Mouse (Mus musculus): ENCODE measurements around the gene Foxm1. TPM values are rescaled to one million over a fixed set of nuclear protein-coding genes. Genes with fewer than 3 reads are reported as not detected.

Gene Foxm1
- 26.3 and 26.4 TPM in 2 replicates for polyA plus RNA-seq (2015; fragmentation: Nextera tagmentation; extraction: Ambion mirVana)

- Histone ChIP-seq H3K4me2 (ENCODE audit: low read depth, low read length) (peak within 1 kb of the TSS; percentile 87), H3K36me3 (ENCODE audit: control insufficient read depth, insufficient read depth) (peaks cover 19% of the 10 kb centered on the region), H3K4me3 (ENCODE audit: low read length) (peak within 1 kb of the TSS; percentile 88), H3K9me3 (replicated peaks; ENCODE audit: control insufficient read depth, low read length) (no peaks in the 10 kb centered on the region), H3K27ac (ENCODE audit: low read length) (peak within 1 kb of the TSS; percentile 92), H3K4me1 (ENCODE audit: control insufficient read depth, insufficient read depth, low read length) (peaks cover 10% of the 10 kb centered on the region), H3K27me3 (ENCODE audit: control insufficient read depth, insufficient read depth, low read length) (no peaks in the 10 kb centered on the region), H3K9ac (ENCODE audit: low read length) (peak within 1 kb of the TSS; percentile 87)
- WGBS: under 1% methylated on average over 72 of the region's 76 CpGs
- peak; percentile 85 for ATAC-seq (replicated peaks; ENCODE audit: extremely low read depth, insufficient read depth, low FRiP score)
Measured at GRCm38 (mm10) chr6:128362381-128363006, at the start of gene Foxm1, which contains the start of gene Rhno1. Foxm1 (plus strand) TSS chr6:128362967. Rhno1 (minus strand) TSS chr6:128362911.

DNA sequence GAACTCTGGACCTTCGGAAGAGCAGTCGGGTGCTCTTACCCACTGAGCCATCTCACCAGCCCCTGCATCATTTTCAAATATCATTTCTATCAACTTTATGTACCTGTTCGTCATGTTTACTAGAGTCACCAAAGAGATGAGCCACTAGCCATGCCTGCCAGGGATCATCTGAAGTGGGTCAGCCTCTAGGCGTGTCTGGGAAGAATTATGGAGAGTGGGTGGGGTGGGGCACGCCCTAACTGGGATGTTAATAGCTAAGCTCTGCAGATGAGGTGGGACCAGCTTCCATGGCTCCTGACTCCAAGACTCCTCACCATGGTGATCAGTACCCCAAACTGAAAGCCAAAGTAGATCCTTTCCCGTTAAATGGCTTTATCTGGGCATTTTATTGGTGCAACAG lies 48.0 kb upstream of the Foxm1 start:
- Histone ChIP-seq H3K4me2 (ENCODE audit: low read depth, low read length) (no peak overlapping the region), H3K4me1 (ENCODE audit: control insufficient read depth, insufficient read depth, low read length) (no peaks in the 10 kb centered on the region), H3K36me3 (ENCODE audit: control insufficient read depth, insufficient read depth) (no peaks in the 10 kb centered on the region), H3K9me3 (replicated peaks; ENCODE audit: control insufficient read depth, low read length) (no peaks in the 10 kb centered on the region), H3K27me3 (ENCODE audit: control insufficient read depth, insufficient read depth, low read length) (no peaks in the 10 kb centered on the region), H3K9ac (ENCODE audit: low read length) (no peak overlapping the region), H3K4me3 (ENCODE audit: low read length) (no peak overlapping the region), H3K27ac (ENCODE audit: low read length) (no peak overlapping the region)
- 87% methylated on average over 6 of the region's 6 CpGs for WGBS
- ATAC-seq (replicated peaks; ENCODE audit: extremely low read depth, insufficient read depth, low FRiP score): no peak

DNA sequence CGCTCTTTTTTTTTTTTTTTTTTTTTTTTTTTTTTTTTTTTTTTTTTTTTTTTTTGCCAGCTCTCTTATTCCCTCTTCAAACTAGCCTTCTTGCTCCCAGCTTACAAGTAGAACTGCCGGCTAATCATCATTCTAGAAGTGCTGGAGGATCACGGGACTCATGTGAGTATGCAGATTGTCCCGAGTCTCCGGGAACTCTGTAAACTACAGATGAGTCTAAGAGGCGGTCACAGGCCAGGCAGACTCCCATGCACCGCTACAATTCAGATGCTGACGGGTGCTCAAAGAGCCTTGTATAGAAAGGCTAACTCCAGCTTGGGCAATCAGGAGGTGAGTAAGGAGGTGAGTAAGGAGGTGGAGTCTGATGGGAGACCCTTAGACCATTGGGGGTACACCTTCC lies 47.2 kb upstream of the Foxm1 start:
- WGBS: 70% methylated on average over 8 of the region's 8 CpGs
- no peaks in the 10 kb centered on the region for H3K27me3 ChIP-seq (ENCODE audit: control insufficient read depth, insufficient read depth, low read length)
- no peaks in the 10 kb centered on the region for H3K4me1 ChIP-seq (ENCODE audit: control insufficient read depth, insufficient read depth, low read length)
- H3K4me3 ChIP-seq (ENCODE audit: low read length): no peak overlapping the region
- no peak for ATAC-seq (replicated peaks; ENCODE audit: extremely low read depth, insufficient read depth, low FRiP score)
- no peak overlapping the region for H3K27ac ChIP-seq (ENCODE audit: low read length)
- no peak overlapping the region for H3K9ac ChIP-seq (ENCODE audit: low read length)
- H3K4me2 ChIP-seq (ENCODE audit: low read depth, low read length): no peak overlapping the region
- no peaks in the 10 kb centered on the region for H3K9me3 ChIP-seq (replicated peaks; ENCODE audit: control insufficient read depth, low read length)
- no peaks in the 10 kb centered on the region for H3K36me3 ChIP-seq (ENCODE audit: control insufficient read depth, insufficient read depth)

DNA sequence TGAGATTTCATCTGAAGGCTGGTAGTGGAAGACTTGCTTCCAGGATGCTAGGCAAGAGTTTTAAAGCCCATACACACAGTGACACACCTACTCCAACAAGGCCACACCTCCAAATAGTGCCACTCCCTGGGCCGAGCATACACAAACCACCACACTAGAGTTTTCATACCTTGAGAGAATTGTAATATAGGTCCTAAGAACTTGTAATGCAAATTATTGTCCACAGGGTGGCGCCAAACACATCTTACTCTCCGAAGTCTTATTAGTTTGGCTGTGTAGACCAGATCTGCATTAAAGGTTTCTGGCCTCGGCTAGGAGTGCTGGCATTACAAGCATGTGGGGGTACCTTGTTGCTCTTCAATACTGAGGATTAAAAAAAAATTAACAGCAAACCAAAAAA lies 44.5 kb upstream of the Foxm1 start:
- Histone ChIP-seq H3K27me3 (ENCODE audit: control insufficient read depth, insufficient read depth, low read length) (no peaks in the 10 kb centered on the region), H3K4me3 (ENCODE audit: low read length) (no peak overlapping the region), H3K27ac (ENCODE audit: low read length) (no peak overlapping the region), H3K4me1 (ENCODE audit: control insufficient read depth, insufficient read depth, low read length) (no peaks in the 10 kb centered on the region), H3K9me3 (replicated peaks; ENCODE audit: control insufficient read depth, low read length) (0 out of 2 replicates have a peak, but pooled peaks cover 4% of the 10 kb centered on the region), H3K9ac (ENCODE audit: low read length) (no peak overlapping the region), H3K4me2 (ENCODE audit: low read depth, low read length) (no peak overlapping the region), H3K36me3 (ENCODE audit: control insufficient read depth, insufficient read depth) (peaks cover 21% of the 10 kb centered on the region)
- ATAC-seq (replicated peaks; ENCODE audit: extremely low read depth, insufficient read depth, low FRiP score): no peak
- 6% methylated on average over 4 of the region's 4 CpGs for WGBS

DNA sequence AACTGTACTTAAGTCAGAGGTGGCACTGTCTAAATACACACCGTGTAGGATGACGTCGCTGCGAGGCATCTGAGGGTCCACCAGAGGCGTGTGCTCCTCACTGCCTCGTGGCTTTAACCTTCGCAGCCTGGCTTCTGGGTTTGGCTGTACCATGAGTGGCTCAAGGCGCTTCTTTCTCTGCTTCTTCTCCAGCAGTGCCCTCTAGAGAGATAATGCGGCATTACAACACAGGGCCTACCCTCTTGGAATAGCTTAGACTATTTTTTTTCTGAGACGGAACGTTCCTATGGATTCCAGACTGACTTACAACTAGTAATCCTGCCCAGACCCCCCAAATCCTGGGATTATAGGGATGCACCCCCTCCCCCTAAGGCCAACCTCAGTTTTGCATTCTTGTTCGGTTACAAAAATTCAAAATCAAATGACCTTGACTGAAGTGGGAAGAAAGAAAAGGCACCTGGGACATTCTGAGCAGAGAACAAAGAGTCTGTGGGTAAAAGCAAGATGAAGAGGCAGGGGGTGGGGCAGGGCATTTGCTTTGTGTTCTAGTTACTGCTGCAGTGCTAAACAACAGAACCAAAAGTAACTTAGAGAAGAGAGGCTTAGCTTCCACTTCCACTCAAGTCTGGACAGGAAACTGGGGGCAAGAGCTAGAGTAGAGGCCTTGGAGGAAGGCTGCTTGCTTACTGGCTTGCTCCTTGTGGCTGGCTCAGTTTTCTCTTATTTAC lies 28.2 kb upstream of the Foxm1 start:
- no peak overlapping the region for H3K4me3 ChIP-seq (ENCODE audit: low read length)
- H3K9ac ChIP-seq (ENCODE audit: low read length): 0 out of 2 replicates have a peak overlapping the region, but pooled peaks have one; percentile 0
- H3K27me3 ChIP-seq (ENCODE audit: control insufficient read depth, insufficient read depth, low read length): no peaks in the 10 kb centered on the region
- WGBS: 7% methylated on average over 12 of the region's 12 CpGs
- H3K36me3 ChIP-seq (ENCODE audit: control insufficient read depth, insufficient read depth): peaks cover 23% of the 10 kb centered on the region
- H3K27ac ChIP-seq (ENCODE audit: low read length): no peak overlapping the region
- peak; percentile 47; the same call in 1 of the 2 replicates for ATAC-seq (replicated peaks; ENCODE audit: extremely low read depth, insufficient read depth, low FRiP score)
- peaks cover 13% of the 10 kb centered on the region for H3K4me1 ChIP-seq (ENCODE audit: control insufficient read depth, insufficient read depth, low read length)
- H3K4me2 ChIP-seq (ENCODE audit: low read depth, low read length): peak overlapping the region; percentile 26
- H3K9me3 ChIP-seq (replicated peaks; ENCODE audit: control insufficient read depth, low read length): no peaks in the 10 kb centered on the region

GRCm38 (mm10) chr6:128337467-128337866 lies 25.3 kb upstream of the Foxm1 start:
- Histone ChIP-seq H3K9ac (ENCODE audit: low read length) (no peak overlapping the region), H3K4me1 (ENCODE audit: control insufficient read depth, insufficient read depth, low read length) (peaks cover 13% of the 10 kb centered on the region), H3K4me2 (ENCODE audit: low read depth, low read length) (no peak overlapping the region), H3K9me3 (replicated peaks; ENCODE audit: control insufficient read depth, low read length) (no peaks in the 10 kb centered on the region), H3K27ac (ENCODE audit: low read length) (no peak overlapping the region), H3K36me3 (ENCODE audit: control insufficient read depth, insufficient read depth) (peaks cover 11% of the 10 kb centered on the region), H3K4me3 (ENCODE audit: low read length) (no peak overlapping the region), H3K27me3 (ENCODE audit: control insufficient read depth, insufficient read depth, low read length) (no peaks in the 10 kb centered on the region)
- 81% methylated on average over 7 of the region's 7 CpGs for WGBS
- no peak for ATAC-seq (replicated peaks; ENCODE audit: extremely low read depth, insufficient read depth, low FRiP score)

DNA sequence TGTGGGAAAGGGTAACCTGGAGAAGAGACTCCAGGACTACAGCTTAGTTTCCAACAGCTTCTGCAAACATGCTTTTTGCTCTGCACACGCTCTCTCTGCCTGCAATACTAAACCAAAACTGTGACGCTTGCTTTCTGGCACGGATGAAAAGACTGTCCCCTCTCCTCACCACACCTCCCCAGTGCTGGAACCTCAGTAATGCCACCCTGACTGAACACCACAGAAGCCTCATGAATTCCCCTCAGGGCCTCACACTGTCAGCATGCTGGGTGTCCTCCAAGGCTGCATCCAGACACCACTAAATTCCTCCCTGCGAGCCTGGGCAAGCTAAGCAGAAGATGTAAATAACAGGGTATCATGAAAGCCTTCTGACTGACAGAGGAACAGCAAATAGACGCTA lies 23.9 kb upstream of the Foxm1 start:
- H3K4me1 ChIP-seq (ENCODE audit: control insufficient read depth, insufficient read depth, low read length): peaks cover 13% of the 10 kb centered on the region

GRCm38 (mm10) chr6:128341956-128342723 lies 20.6 kb upstream of the Foxm1 start:
- no peak overlapping the region for H3K4me3 ChIP-seq (ENCODE audit: low read length)
- WGBS: 89% methylated on average over 11 of the region's 11 CpGs
- H3K27ac ChIP-seq (ENCODE audit: low read length): no peak overlapping the region
- H3K36me3 ChIP-seq (ENCODE audit: control insufficient read depth, insufficient read depth): no peaks in the 10 kb centered on the region; the same call in 1 of the 2 replicates
- peaks cover 6% of the 10 kb centered on the region for H3K4me1 ChIP-seq (ENCODE audit: control insufficient read depth, insufficient read depth, low read length)
- H3K27me3 ChIP-seq (ENCODE audit: control insufficient read depth, insufficient read depth, low read length): no peaks in the 10 kb centered on the region
- no peak overlapping the region for H3K9ac ChIP-seq (ENCODE audit: low read length)
- H3K4me2 ChIP-seq (ENCODE audit: low read depth, low read length): no peak overlapping the region
- ATAC-seq (replicated peaks; ENCODE audit: extremely low read depth, insufficient read depth, low FRiP score): no peak
- no peaks in the 10 kb centered on the region for H3K9me3 ChIP-seq (replicated peaks; ENCODE audit: control insufficient read depth, low read length)

More for the DNA sequence above, 23.9 kb upstream of the Foxm1 start:
- WGBS: 27% methylated on average over 5 of the region's 5 CpGs
- Histone ChIP-seq H3K9ac (ENCODE audit: low read length) (no peak overlapping the region), H3K4me2 (ENCODE audit: low read depth, low read length) (no peak overlapping the region), H3K36me3 (ENCODE audit: control insufficient read depth, insufficient read depth) (peaks cover 5% of the 10 kb centered on the region), H3K9me3 (replicated peaks; ENCODE audit: control insufficient read depth, low read length) (no peaks in the 10 kb centered on the region), H3K27me3 (ENCODE audit: control insufficient read depth, insufficient read depth, low read length) (no peaks in the 10 kb centered on the region), H3K27ac (ENCODE audit: low read length) (no peak overlapping the region), H3K4me3 (ENCODE audit: low read length) (no peak overlapping the region)
- ATAC-seq (replicated peaks; ENCODE audit: extremely low read depth, insufficient read depth, low FRiP score): no peak; the same call in 1 of the 2 replicates
